Mouse (Mus musculus) gastrocnemius, adult 8-10 months (tissue): ENCODE data around the gene Gpd1. TPM values are rescaled to one million over a fixed set of nuclear protein-coding genes. Genes with fewer than 3 reads are reported as not detected.

ENCODE experiments used
- DNase-seq, 2 experiments: peaks; one replicate each; pipeline ENCODE4 v3.0.0; 2022; ENCODE audit warnings: low spot score in 2 of 2
- total RNA-seq, 4 experiments: library from RNA; stranded (reverse); gene quantifications; 2 replicates each; pipeline ENCODE4 v1.2.4; 2022

Gene Gpd1
- 100 to 1,000 TPM; 446 to 550 (median 458) TPM for total RNA-seq

DNA sequence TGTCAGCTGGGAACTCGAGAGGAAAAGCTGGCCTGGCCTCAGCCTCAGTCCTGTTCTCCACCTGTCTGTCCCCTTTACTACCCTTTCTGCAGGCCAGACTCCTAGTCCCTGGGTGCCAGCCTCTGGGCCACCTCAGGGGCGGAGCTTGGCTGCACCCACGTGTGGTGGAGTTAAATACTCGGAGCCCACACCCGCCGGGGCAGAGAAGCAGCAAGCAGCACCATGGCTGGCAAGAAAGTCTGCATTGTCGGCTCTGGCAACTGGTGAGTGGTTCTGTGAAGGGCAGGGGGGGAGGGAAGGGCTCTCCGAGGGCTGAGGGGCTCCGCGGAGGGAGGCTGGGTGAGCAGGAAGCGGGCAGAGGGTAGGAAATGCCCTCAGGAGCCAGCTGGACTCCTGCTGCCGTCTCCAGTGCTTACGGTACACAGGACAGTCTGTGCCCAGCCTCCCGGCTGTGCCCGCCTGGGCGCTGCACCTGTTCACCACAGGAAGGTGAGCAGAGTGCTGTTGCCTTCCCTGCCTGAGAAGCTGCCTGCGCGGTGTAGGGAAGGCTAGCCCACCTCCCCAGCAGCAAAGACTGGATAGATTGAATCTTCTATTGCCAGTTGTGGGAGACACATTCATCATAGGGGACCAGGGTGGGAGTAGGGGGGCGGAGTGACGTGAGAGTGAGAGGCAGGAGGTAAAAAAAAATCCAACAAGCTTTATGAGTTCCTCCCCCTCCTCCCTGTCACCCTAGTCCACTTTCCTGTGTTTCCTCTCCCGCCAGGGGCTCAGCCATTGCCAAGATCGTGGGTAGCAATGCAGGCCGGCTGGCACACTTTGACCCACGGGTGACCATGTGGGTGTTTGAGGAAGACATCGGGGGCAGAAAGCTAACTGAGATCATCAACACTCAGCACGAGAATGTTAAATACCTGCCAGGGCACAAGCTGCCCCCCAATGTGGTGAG, at the start of gene Gpd1:
Gene Gpd1, plus strand, starts transcription at position 130 of the 949 bp plus-strand sequence.
- DNase-seq, result peak; percentile 76 to 87

- DNase-seq, result no peak
These were observed 49.8 kb upstream of the Gpd1 start for GRCm38 (mm10) chr15:99667544-99667943.

DNA sequence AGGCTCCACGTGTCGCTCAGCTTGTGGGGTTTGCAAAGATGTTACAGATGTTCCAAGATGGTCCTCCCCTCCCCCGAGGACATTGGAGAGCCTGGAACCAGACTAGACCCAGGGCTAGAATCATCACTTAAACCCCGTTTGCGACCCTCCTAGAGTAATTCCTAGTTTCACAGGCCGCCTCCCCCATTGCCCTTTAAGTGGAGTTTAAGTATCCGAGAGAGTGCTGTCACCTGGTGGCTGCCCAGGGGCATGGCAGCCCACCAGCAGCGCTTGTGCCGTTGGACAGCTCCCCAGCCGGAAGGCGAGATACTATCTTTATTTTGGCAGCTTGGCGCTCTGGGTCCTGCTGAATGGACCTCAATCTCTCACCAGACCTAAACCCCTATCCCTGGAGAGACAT, 48.4 kb upstream of the Gpd1 start:
- DNase-seq, result peak; percentile 41 to 62

- no peak for DNase-seq
These were observed 47.9 kb upstream of the Gpd1 start for GRCm38 (mm10) chr15:99669392-99669791.

DNA sequence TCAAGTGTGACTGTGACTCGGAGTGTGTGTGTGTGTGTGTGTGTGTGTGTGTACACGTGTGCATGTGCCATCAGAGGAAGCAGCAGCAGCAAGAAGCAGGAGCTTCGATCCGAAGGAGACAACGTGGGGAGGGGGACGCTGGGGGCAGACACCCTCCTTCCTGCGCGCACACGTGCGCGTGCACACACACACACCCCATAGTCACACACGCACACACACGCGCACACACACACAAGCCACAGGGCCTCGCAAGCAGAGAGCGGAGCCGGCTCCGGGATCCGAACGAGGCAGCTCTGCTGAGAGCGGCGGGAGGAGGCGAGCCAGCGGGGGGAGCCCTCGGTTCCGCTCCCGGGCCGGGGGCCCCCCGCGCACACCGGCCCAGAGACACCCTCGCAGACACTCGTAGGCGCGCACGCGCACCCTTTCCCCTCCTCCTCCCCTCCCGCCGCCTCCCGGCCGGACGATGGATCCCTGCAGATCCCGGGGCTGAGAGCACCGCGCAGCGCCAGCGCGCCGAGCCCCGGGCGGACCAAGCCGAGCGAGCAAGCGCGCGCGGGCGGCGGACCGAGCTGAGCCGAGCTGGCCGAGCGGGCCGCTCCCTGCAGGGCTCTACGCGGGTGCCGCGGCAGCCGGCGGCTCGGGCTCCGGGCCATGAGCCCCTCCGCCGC, 47.0 kb upstream of the Gpd1 start, which contains the start of gene Asic1:
Gene Asic1, plus strand, starts transcription at position 215 of the 668 bp plus-strand sequence.
- DNase-seq, result peak in 1 of 2 experiments; percentile 44

DNA sequence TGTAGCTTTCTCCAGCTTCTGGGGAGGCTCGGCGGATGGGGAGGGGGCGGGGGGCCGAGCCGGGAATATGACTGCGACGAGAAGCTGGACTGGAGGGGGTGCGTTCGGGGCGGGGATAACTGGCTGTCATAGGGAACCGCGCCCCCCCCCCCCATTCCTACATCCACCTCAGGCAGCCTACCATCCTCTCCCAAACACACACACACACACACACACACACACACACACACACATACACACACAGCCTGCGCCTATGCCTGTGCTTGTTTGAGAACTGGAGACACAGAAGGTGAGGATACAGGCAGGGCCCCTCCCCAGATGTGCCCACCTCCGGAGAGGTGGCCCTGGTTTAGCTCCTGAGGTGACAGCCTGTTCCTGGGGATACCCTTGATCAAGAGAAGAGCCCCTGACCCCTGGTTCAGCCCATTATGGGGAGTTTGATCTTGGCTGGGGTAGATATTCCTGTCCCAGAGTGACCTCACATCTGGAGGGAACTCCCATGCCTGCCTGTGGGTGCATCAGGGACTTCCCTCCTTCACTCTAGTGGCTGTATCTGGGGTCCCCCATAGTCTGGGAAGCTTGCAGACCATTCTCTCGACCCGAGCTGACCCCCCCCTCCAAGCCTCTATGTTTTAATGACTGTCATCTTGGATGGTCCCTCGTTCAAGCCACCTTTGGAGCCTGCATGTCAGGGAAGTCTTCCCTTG, 46.2 kb upstream of the Gpd1 start:
- no peak for DNase-seq

DNA sequence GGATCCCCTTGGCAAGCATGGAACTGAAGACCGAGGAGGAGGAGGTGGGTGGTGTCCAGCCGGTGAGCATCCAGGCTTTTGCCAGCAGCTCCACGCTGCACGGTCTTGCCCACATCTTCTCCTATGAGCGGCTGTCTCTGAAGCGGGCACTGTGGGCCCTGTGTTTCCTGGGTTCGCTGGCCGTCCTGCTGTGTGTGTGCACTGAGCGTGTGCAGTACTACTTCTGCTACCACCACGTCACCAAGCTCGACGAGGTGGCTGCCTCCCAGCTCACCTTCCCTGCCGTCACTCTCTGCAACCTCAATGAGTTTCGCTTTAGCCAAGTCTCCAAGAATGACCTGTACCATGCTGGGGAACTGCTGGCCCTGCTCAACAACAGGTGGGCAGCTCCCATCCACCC, 45.5 kb upstream of the Gpd1 start:
- DNase-seq, result no peak

GRCm38 (mm10) chr15:99674866-99675265, 42.4 kb upstream of the Gpd1 start:
- DNase-seq, result no peak

GRCm38 (mm10) chr15:99677089-99677488, 40.2 kb upstream of the Gpd1 start:
- DNase-seq, result no peak

GRCm38 (mm10) chr15:99678063-99678800, 39.1 kb upstream of the Gpd1 start:
- DNase-seq, result no peak

DNA sequence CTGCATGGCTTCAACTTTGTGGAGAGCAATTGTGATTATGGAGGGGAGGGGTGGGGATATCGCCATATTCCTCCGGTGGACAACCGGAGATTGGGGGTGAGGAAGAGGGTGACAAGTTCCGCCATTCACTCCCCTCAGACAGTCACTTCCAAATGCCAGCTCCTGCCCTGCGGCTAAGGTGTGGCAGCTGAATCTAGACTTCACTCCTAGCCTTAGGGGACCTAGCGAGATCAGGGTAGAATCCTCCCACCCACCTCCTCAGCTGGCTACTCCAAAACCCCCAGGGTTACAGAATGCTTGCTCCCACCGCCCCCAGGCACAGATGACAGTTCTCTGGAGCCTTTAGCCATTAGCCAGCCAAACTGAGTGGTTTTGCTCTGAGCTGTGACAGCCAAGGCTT, 38.3 kb upstream of the Gpd1 start:
- DNase-seq, result no peak

- DNase-seq, result no peak
These were observed 34.4 kb upstream of the Gpd1 start for GRCm38 (mm10) chr15:99682880-99683279.

GRCm38 (mm10) chr15:99684156-99684555, 33.2 kb upstream of the Gpd1 start:
- no peak for DNase-seq

- DNase-seq, result no peak
These were observed 28.6 kb upstream of the Gpd1 start for GRCm38 (mm10) chr15:99688712-99689111.

- DNase-seq, result no peak
These were observed 26.4 kb upstream of the Gpd1 start for GRCm38 (mm10) chr15:99690924-99691323.

DNA sequence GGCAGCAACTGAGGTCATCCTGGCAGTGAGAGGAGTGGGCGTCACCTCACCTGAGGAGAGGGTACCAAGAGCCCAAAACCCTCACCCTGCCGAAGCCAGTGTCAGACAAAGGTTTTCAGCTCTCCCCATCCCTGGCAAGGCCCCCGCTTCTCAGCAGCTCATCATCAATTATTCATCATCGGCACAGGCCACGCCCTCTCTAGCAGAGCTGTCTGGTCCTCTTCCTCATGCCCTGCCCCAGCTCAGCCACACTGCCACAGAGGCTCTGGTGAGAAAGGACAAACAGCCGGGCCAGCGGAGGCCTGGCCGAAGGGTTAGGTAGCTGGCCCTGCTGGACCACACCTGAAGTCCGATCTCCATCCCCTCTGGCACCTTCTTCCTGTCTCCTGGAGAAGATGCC, 25.3 kb upstream of the Gpd1 start:
- no peak for DNase-seq

- no peak for DNase-seq
These were observed 20.0 kb upstream of the Gpd1 start for GRCm38 (mm10) chr15:99697309-99697708.

DNA sequence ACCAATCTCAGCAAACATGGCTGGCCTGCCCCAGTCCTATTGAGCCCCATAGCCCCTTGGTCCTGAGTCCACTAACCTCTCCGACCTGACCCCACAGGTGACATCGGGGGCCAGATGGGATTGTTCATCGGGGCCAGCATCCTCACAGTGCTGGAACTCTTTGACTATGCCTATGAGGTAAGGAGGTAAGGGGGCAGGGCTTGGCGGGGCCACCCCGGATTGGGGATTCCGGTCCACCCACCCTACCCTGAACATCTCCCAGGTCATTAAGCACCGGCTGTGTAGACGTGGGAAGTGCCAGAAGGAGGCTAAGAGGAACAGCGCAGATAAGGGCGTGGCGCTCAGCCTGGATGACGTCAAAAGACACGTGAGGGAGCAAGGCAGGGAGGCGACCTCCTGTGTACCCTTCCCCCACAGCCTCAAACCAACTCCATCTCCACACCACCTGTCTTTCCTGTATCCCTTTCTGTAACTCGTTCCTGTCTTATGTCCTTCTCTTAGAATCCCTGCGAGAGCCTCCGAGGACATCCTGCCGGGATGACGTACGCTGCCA, 18.7 kb upstream of the Gpd1 start:
- no peak for DNase-seq

- DNase-seq, result no peak
These were observed 17.6 kb upstream of the Gpd1 start for GRCm38 (mm10) chr15:99699715-99700114.

- no peak for DNase-seq
These were observed 16.9 kb upstream of the Gpd1 start for GRCm38 (mm10) chr15:99700219-99701106.
